In genomic region chr2:145675756-145676543, GRCm38 (mm10) we compare ENCODE assay signal across 7 mouse cellular contexts. TPM values are rescaled to one million over a fixed set of nuclear protein-coding genes. Genes with fewer than 3 reads are reported as not detected.
DNase-seq lines count a peak whose midpoint lies in the region; ATAC-seq lines count a peak whose summit lies in the region.

No protein-coding gene starts in this region.

- H3K27me3 ChIP-seq in embryonic facial prominence, embryonic 12.5 days = no peaks in the 10 kb centered on the region
- H3K27me3 ChIP-seq in megakaryocyte, embryonic 14.5 days (replicated peaks) = peaks cover 46% of the 10 kb centered on the region

- H3K36me3 ChIP-seq in embryonic facial prominence, embryonic 12.5 days = no peaks in the 10 kb centered on the region
- no peaks in the 10 kb centered on the region for H3K36me3 ChIP-seq in megakaryocyte, embryonic 14.5 days (replicated peaks; ENCODE audit: low read length)

- peak overlapping the region; percentile 66 for H3K4me3 ChIP-seq in embryonic facial prominence, embryonic 12.5 days
- H3K4me3 ChIP-seq in megakaryocyte, embryonic 14.5 days (replicated peaks) = peak overlapping the region; percentile 92

- H3K4me1 ChIP-seq in embryonic facial prominence, embryonic 12.5 days = peaks cover 32% of the 10 kb centered on the region
- H3K4me1 ChIP-seq in megakaryocyte, embryonic 14.5 days = peaks cover 18% of the 10 kb centered on the region

- intact Hi-C loops in heart, postnatal 14 days (cut with DNase I) = no loop called here

- peak; percentile 36 for ATAC-seq in embryonic facial prominence, embryonic 12.5 days (ENCODE audit: insufficient number of reproducible peaks, insufficient read depth, low FRiP score, low TSS enrichment)

- DNase-seq in ES-CJ7 (ENCODE audit: low read depth, low spot score) = peak; percentile 70
- DNase-seq in adrenal gland, adult (ENCODE audit: inconsistent age in 2 of 2, low spot score in 1 of 2) = peak; percentile 41 to 77
- DNase-seq in heart, postnatal 14 days = peak; percentile 39 to 63
- peak; percentile 43 for DNase-seq in large intestine, adult 2 months (ENCODE audit: low read depth, low spot score)
- DNase-seq in testis, postnatal 14 days (ENCODE audit: low spot score) = peak; percentile 55

- 0 out of 2 replicates have a peak, but pooled peaks cover 3% of the 10 kb centered on the region for H3K9me3 ChIP-seq in embryonic facial prominence, embryonic 12.5 days
- peaks cover 15% of the 10 kb centered on the region for H3K9me3 ChIP-seq in megakaryocyte, embryonic 14.5 days

- 5% methylated on average over 27 of the region's 27 CpGs for WGBS in embryonic facial prominence, embryonic 12.5 days
- 7% methylated on average over 27 of the region's 27 CpGs for WGBS in large intestine, adult 2 months

- peak overlapping the region; percentile 88 for H3K4me2 ChIP-seq in embryonic facial prominence, embryonic 12.5 days (replicated peaks)

- H3K9ac ChIP-seq in embryonic facial prominence, embryonic 12.5 days = peak overlapping the region; percentile 72

- peak overlapping the region; percentile 81 for H3K27ac ChIP-seq in embryonic facial prominence, embryonic 12.5 days

RNA-seq across cellular contexts. Expression of gene Rin2, which starts 0.9 kb away (rescaled TPM):
- polyA plus RNA-seq in embryonic facial prominence, embryonic 12.5 days (2016; fragmentation: Nextera tagmentation; extraction: Ambion mirVana) = 30.8 and 31.3 TPM in 2 replicates
- 10 to 100 TPM; 18.3 to 22.6 TPM for total RNA-seq in heart, postnatal 14 days (2021)
- polyA plus RNA-seq in large intestine, adult 2 months (2012; rRNA removed) = 7.5 and 9.5 TPM in 2 replicates
- 1.1 TPM in 1 of 2 replicates, not detected in the other for polyA plus RNA-seq in megakaryocyte, embryonic 14.5 days (2012; ENCODE audit: insufficient read depth, low replicate concordance)

Comparison
In these comparisons a context has a peak if more than half of its experiments do, and no peak if none do; other contexts are left out.
1. Peak in every context shown above with its lines: DNase-seq, ATAC-seq, H3K4me3 ChIP-seq and H3K27ac ChIP-seq.